ENCODE assay signal across 10 mouse cellular contexts in genomic region chr10:70788814-70789452, GRCm38 (mm10).
A peak's percentile ranks its signal among the peaks of the same experiment; 100 is the strongest.
DNase-seq lines count a peak whose midpoint lies in the region; ATAC-seq and TF ChIP-seq lines count a peak whose summit lies in the region.
"Had no signal": no experiment of that assay in that cellular context is flagged by ENCODE, and none has a peak within 500 bp of the region (broad histone marks: within the 10 kb centered on the region; RNA-seq: fewer than 3 reads in every experiment).

No protein-coding gene starts in this region.

- no peak overlapping the region for H3K27ac ChIP-seq in forebrain, embryonic 13.5 days
- no peak overlapping the region for H3K27ac ChIP-seq in forebrain, embryonic 12.5 days
- H3K27ac ChIP-seq in hindbrain, embryonic 11.5 days (ENCODE audit: low read depth, low read length): no peak overlapping the region
- peak overlapping the region; percentile 57 for H3K27ac ChIP-seq in midbrain, postnatal 0 days (ENCODE audit: low read depth, low read length)
- no peak overlapping the region for H3K27ac ChIP-seq in layer of hippocampus, adult 2 months
- H3K27ac ChIP-seq in intestine, embryonic 16.5 days (ENCODE audit: low read length): no peak overlapping the region
- H3K27ac ChIP-seq: macrophage had no signal

- H3K4me1 ChIP-seq in forebrain, embryonic 13.5 days: peaks cover 9% of the 10 kb centered on the region
- peaks cover 7% of the 10 kb centered on the region; the same call in 1 of the 2 replicates for H3K4me1 ChIP-seq in forebrain, embryonic 12.5 days
- H3K4me1 ChIP-seq in hindbrain, embryonic 11.5 days (replicated peaks; ENCODE audit: control insufficient read depth, insufficient read depth, low read length): peaks cover 4% of the 10 kb centered on the region
- H3K4me1 ChIP-seq in midbrain, postnatal 0 days (ENCODE audit: insufficient read depth, low read length): no peaks in the 10 kb centered on the region
- no peaks in the 10 kb centered on the region for H3K4me1 ChIP-seq in intestine, embryonic 16.5 days (ENCODE audit: control insufficient read depth, insufficient read depth, low read length)

- peak; percentile 26 for TF ChIP-seq CTCF in midbrain, postnatal 0 days (IDR thresholded peaks at IDR 0.05)
- TF ChIP-seq CTCF in layer of hippocampus, adult 2 months (conservative IDR thresholded peaks at IDR 0.05): no peak

- peak; percentile 51 for ATAC-seq in forebrain, embryonic 13.5 days
- no peak for ATAC-seq in forebrain, embryonic 12.5 days (ENCODE audit: low FRiP score)
- peak; percentile 27; the same call in 1 of the 2 replicates for ATAC-seq in hindbrain, embryonic 11.5 days (ENCODE audit: low FRiP score)
- ATAC-seq in midbrain, postnatal 0 days (ENCODE audit: low FRiP score): peak; percentile 84
- no peak for ATAC-seq in intestine, embryonic 16.5 days

- no peak overlapping the region for H3K9ac ChIP-seq in forebrain, embryonic 13.5 days
- no peak overlapping the region for H3K9ac ChIP-seq in forebrain, embryonic 12.5 days
- no peak overlapping the region for H3K9ac ChIP-seq in hindbrain, embryonic 11.5 days (ENCODE audit: low read depth, low read length)
- no peak overlapping the region for H3K9ac ChIP-seq in midbrain, postnatal 0 days (replicated peaks; ENCODE audit: low read length, poor library complexity, severe bottlenecking)
- H3K9ac ChIP-seq in intestine, embryonic 16.5 days (ENCODE audit: low read depth, low read length): no peak overlapping the region

- 59% methylated on average over 7 of the region's 7 CpGs for WGBS in forebrain, embryonic 13.5 days
- 64% methylated on average over 7 of the region's 7 CpGs for WGBS in forebrain, embryonic 12.5 days
- whole genome bisulfite sequencing in hindbrain, embryonic 11.5 days: 55% methylated on average over 7 of the region's 7 CpGs
- 24% methylated on average over 7 of the region's 7 CpGs for WGBS in midbrain, postnatal 0 days
- 61% methylated on average over 7 of the region's 7 CpGs for WGBS in intestine, embryonic 16.5 days

- H3K36me3 ChIP-seq in forebrain, embryonic 13.5 days (ENCODE audit: poor library complexity, severe bottlenecking): no peaks in the 10 kb centered on the region
- H3K36me3 ChIP-seq in forebrain, embryonic 12.5 days (replicated peaks): no peaks in the 10 kb centered on the region
- H3K36me3 ChIP-seq in hindbrain, embryonic 11.5 days (ENCODE audit: control insufficient read depth, insufficient read depth, low read length): no peaks in the 10 kb centered on the region
- H3K36me3 ChIP-seq in midbrain, postnatal 0 days (ENCODE audit: insufficient read depth, low read length): no peaks in the 10 kb centered on the region
- no peaks in the 10 kb centered on the region for H3K36me3 ChIP-seq in intestine, embryonic 16.5 days (ENCODE audit: control insufficient read depth, insufficient read depth, low read length)

- H3K4me3 ChIP-seq in forebrain, embryonic 13.5 days: no peak overlapping the region
- no peak overlapping the region for H3K4me3 ChIP-seq in forebrain, embryonic 12.5 days (replicated peaks)
- H3K4me3 ChIP-seq in hindbrain, embryonic 11.5 days (ENCODE audit: low read depth, low read length): no peak overlapping the region
- no peak overlapping the region for H3K4me3 ChIP-seq in midbrain, postnatal 0 days (ENCODE audit: low read depth, low read length)
- no peak overlapping the region for H3K4me3 ChIP-seq in layer of hippocampus, adult 2 months
- no peak overlapping the region for H3K4me3 ChIP-seq in intestine, embryonic 16.5 days (ENCODE audit: low read length)

- no peak overlapping the region for H3K4me2 ChIP-seq in forebrain, embryonic 13.5 days
- no peak overlapping the region for H3K4me2 ChIP-seq in forebrain, embryonic 12.5 days
- no peak overlapping the region for H3K4me2 ChIP-seq in hindbrain, embryonic 11.5 days (replicated peaks; ENCODE audit: low read depth, low read length)
- no peak overlapping the region for H3K4me2 ChIP-seq in midbrain, postnatal 0 days (ENCODE audit: low read depth, low read length, poor library complexity, severe bottlenecking)
- no peak overlapping the region for H3K4me2 ChIP-seq in intestine, embryonic 16.5 days (ENCODE audit: low read depth, low read length)

- H3K27me3 ChIP-seq in forebrain, embryonic 13.5 days: no peaks in the 10 kb centered on the region
- no peaks in the 10 kb centered on the region for H3K27me3 ChIP-seq in forebrain, embryonic 12.5 days
- no peaks in the 10 kb centered on the region for H3K27me3 ChIP-seq in hindbrain, embryonic 11.5 days (ENCODE audit: control insufficient read depth, insufficient read depth, low read length)
- no peaks in the 10 kb centered on the region for H3K27me3 ChIP-seq in midbrain, postnatal 0 days (ENCODE audit: insufficient read depth, low read length)
- H3K27me3 ChIP-seq in intestine, embryonic 16.5 days (replicated peaks; ENCODE audit: control insufficient read depth, insufficient read depth, low read length): no peaks in the 10 kb centered on the region

- H3K9me3 ChIP-seq in forebrain, embryonic 13.5 days (replicated peaks): no peaks in the 10 kb centered on the region
- H3K9me3 ChIP-seq in forebrain, embryonic 12.5 days: no peaks in the 10 kb centered on the region
- no peaks in the 10 kb centered on the region for H3K9me3 ChIP-seq in hindbrain, embryonic 11.5 days (ENCODE audit: control insufficient read depth, low read length)
- no peaks in the 10 kb centered on the region for H3K9me3 ChIP-seq in midbrain, postnatal 0 days (ENCODE audit: low read length)
- H3K9me3 ChIP-seq in intestine, embryonic 16.5 days (ENCODE audit: control insufficient read depth, low read length): no peaks in the 10 kb centered on the region

- peak; percentile 16 for DNase-seq in cerebellum, adult 8-10 months
- DNase-seq in hindbrain, embryonic 11.5 days (ENCODE audit: low spot score): peak; percentile 63
- peak; percentile 87 for DNase-seq in midbrain, postnatal 0 days (ENCODE audit: low spot score)
- DNase-seq in layer of hippocampus, adult 2 months (ENCODE audit: low spot score in 2 of 2): no peak
- no peak for DNase-seq in lung, postnatal 25 days (ENCODE audit: low spot score)
- DNase-seq: gastrocnemius, postnatal 36 days had no signal

Comparison
In these comparisons a context has a peak if more than half of its experiments do, and no peak if none do; other contexts are left out.
1. ATAC-seq: peak in forebrain, embryonic 13.5 days (single experiment), hindbrain, embryonic 11.5 days (single experiment) and midbrain, postnatal 0 days (single experiment); none in forebrain, embryonic 12.5 days (single experiment) and intestine, embryonic 16.5 days (single experiment).
2. DNase-seq: peak in cerebellum, adult 8-10 months (single experiment), hindbrain, embryonic 11.5 days (single experiment) and midbrain, postnatal 0 days (single experiment); none in layer of hippocampus, adult 2 months (0 of 2) and lung, postnatal 25 days (single experiment).